Mouse (Mus musculus): ENCODE results near the gene Ddah2. TPM values are rescaled to one million over a fixed set of nuclear protein-coding genes. Genes with fewer than 3 reads are reported as not detected.

Gene Ddah2
- polyA plus RNA-seq, 1 experiment from 2014 or later, result 222 TPM

DNA sequence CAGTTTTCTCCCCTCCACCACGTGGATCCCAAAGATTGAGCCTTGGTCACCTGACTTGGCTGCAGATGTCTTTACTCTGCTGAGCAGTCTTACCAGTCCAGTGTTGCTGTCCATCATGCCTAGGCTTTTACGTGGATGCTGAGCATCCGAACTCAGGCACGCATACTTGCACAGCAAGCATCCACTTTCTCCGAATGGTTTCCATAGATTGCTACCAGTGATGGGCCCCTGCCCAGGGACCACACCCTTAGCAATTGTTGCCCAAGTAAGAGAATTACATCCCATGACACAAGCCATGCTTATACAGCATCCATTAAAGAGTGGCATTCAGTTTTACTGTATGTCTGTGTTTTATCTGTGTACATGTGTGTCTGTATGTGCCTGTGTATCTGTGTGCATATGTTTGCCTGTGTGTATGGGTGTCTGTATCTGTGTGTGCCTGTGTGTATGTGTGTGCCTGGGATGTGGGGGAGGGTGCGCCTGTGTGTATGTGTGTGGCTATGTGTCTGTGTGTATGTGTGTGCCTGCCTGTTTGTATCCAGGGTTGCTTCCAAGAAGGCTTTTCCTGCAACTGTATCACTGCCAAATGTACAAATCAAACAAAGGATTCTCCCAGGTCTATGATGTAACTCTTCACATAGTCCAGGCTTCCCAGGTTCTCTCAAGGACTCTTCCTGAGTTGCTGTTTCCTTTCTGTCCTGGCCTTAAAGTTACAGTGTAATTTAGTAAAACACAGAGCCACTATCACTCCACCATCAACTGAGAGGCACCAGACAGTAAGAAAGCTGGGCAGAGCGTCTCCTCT lies 2.9 kb upstream of the Ddah2 start:
- ATAC-seq (ENCODE audit: insufficient number of reproducible peaks, insufficient read depth, low FRiP score, low read depth), result no peak
- Histone ChIP-seq H3K27me3 (ENCODE audit: control insufficient read depth, insufficient read depth, low read length) (no peaks in the 10 kb centered on the region), H3K9me3 (ENCODE audit: control insufficient read depth, low read length) (no peaks in the 10 kb centered on the region), H3K9ac (ENCODE audit: low read length) (no peak overlapping the region), H3K27ac (replicated peaks in 1 of 2; ENCODE audit: control insufficient read depth in 1 of 2, insufficient read depth in 1 of 2, low read depth in 2 of 2, low read length in 2 of 2) (0 out of 4 replicates have a peak overlapping the region, but pooled peaks of 1 of the 2 experiments have one; percentile 19), H3K4me2 (ENCODE audit: low read length) (no peak overlapping the region), H3K36me3 (ENCODE audit: control insufficient read depth, insufficient read depth, low read length) (peaks cover 71% of the 10 kb centered on the region), H3K4me3 (ENCODE audit: control insufficient read depth in 1 of 2, insufficient read depth in 1 of 2, low read depth in 1 of 2, low read length in 2 of 2) (no peak overlapping the region), H3K4me1 (ENCODE audit: control insufficient read depth in 2 of 2, insufficient read depth in 2 of 2, low read length in 2 of 2) (peaks cover 13 to 25% of the 10 kb centered on the region in 2 experiments)
- 89% methylated on average over 7 of the region's 7 CpGs for WGBS

- 70% methylated on average over 3 of the region's 3 CpGs for WGBS
- peaks cover 83% of the 10 kb centered on the region for H3K36me3 ChIP-seq (ENCODE audit: control insufficient read depth, insufficient read depth, low read length)
Observed at GRCm38 (mm10) chr17:35057090-35057489, 1.7 kb upstream of the Ddah2 start.

DNA sequence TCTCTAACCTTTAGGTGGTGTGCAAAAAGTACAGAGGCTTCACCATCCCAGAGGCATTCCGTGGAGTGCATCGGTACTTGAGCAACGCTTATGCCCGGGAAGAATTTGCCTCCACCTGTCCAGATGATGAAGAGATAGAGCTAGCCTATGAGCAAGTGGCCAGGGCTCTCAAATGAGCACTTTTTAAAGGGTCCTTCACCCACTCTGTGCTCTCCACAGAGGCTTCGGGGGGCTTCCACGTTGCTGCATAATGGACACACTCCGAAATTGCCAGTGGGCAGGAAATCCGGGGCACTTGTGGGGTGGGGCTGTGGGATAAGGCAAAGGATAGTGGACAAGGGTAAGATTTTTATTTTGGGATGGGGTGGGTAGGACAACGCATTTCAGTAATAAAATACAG lies 519 bp upstream of the Ddah2 start:
- Histone ChIP-seq H3K36me3 (ENCODE audit: control insufficient read depth, insufficient read depth, low read length) (peaks cover 77% of the 10 kb centered on the region), H3K4me2 (ENCODE audit: low read length) (peak overlapping the region; percentile 93; the same call in 1 of the 2 replicates), H3K4me1 (ENCODE audit: control insufficient read depth in 2 of 2, insufficient read depth in 2 of 2, low read length in 2 of 2) (peaks cover 4 to 14% of the 10 kb centered on the region in 2 experiments), H3K9me3 (ENCODE audit: control insufficient read depth, low read length) (no peaks in the 10 kb centered on the region), H3K4me3 (ENCODE audit: control insufficient read depth in 1 of 2, insufficient read depth in 1 of 2, low read depth in 1 of 2, low read length in 2 of 2) (peak overlapping the region in 1 of 2 experiments; percentile 66; a peak in 2 of 4 replicates), H3K27me3 (ENCODE audit: control insufficient read depth, insufficient read depth, low read length) (no peaks in the 10 kb centered on the region), H3K9ac (ENCODE audit: low read length) (no peak overlapping the region; the same call in 1 of the 2 replicates), H3K27ac (replicated peaks in 1 of 2; ENCODE audit: control insufficient read depth in 1 of 2, insufficient read depth in 1 of 2, low read depth in 2 of 2, low read length in 2 of 2) (peak overlapping the region; percentile 46 to 94; a peak in 3 of 4 replicates)
- 47% methylated on average over 9 of the region's 9 CpGs for WGBS
- ATAC-seq (ENCODE audit: insufficient number of reproducible peaks, insufficient read depth, low FRiP score, low read depth), result no peak

More at GRCm38 (mm10) chr17:35057090-35057489, 1.7 kb upstream of the Ddah2 start:
- H3K4me2 ChIP-seq (ENCODE audit: low read length), result no peak overlapping the region
- ATAC-seq (ENCODE audit: insufficient number of reproducible peaks, insufficient read depth, low FRiP score, low read depth), result no peak
- no peak overlapping the region for H3K27ac ChIP-seq (replicated peaks in 1 of 2; ENCODE audit: control insufficient read depth in 1 of 2, insufficient read depth in 1 of 2, low read depth in 2 of 2, low read length in 2 of 2)
- no peaks in the 10 kb centered on the region for H3K27me3 ChIP-seq (ENCODE audit: control insufficient read depth, insufficient read depth, low read length)
- H3K9ac ChIP-seq (ENCODE audit: low read length), result no peak overlapping the region
- peaks cover 12 to 24% of the 10 kb centered on the region in 2 experiments for H3K4me1 ChIP-seq (ENCODE audit: control insufficient read depth in 2 of 2, insufficient read depth in 2 of 2, low read length in 2 of 2)
- H3K4me3 ChIP-seq (ENCODE audit: control insufficient read depth in 1 of 2, insufficient read depth in 1 of 2, low read depth in 1 of 2, low read length in 2 of 2), result no peak overlapping the region
- H3K9me3 ChIP-seq (ENCODE audit: control insufficient read depth, low read length), result no peaks in the 10 kb centered on the region

DNA sequence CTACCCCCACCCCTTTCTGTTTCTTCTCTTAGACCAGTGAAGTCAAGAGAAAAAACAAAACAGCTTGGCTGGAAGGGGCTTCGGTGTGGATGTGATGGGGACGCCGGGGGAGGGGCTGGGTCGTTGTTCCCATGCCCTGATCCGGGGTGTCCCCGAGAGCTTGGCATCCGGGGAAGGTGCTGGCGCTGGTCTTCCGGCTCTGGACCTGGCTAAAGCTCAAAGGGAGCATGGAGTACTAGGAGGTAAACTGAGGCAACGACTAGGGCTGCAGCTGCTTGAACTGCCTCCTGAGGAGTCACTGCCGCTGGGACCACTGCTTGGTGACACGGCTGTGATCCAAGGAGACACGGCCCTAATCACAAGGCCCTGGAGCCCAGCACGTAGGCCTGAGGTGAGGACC lies 1.2 kb downstream of the Ddah2 start:
- 38% methylated on average over 14 of the region's 14 CpGs for WGBS
- peak overlapping the region in 1 of 2 experiments; percentile 94; a peak in 2 of 4 replicates for H3K27ac ChIP-seq (replicated peaks in 1 of 2; ENCODE audit: control insufficient read depth in 1 of 2, insufficient read depth in 1 of 2, low read depth in 2 of 2, low read length in 2 of 2)

GRCm38 (mm10) chr17:35060737-35061297 lies 2.0 kb downstream of the Ddah2 start:
- Histone ChIP-seq H3K27ac (replicated peaks in 1 of 2; ENCODE audit: control insufficient read depth in 1 of 2, insufficient read depth in 1 of 2, low read depth in 2 of 2, low read length in 2 of 2) (no peak overlapping the region), H3K4me2 (ENCODE audit: low read length) (peak overlapping the region; percentile 93), H3K27me3 (ENCODE audit: control insufficient read depth, insufficient read depth, low read length) (peaks cover 16% of the 10 kb centered on the region; the same call in 1 of the 2 replicates), H3K4me3 (ENCODE audit: control insufficient read depth in 1 of 2, insufficient read depth in 1 of 2, low read depth in 1 of 2, low read length in 2 of 2) (peak overlapping the region; percentile 66 to 94), H3K4me1 (ENCODE audit: control insufficient read depth in 2 of 2, insufficient read depth in 2 of 2, low read length in 2 of 2) (peaks cover 10 to 22% of the 10 kb centered on the region in 2 experiments), H3K9ac (ENCODE audit: low read length) (peak overlapping the region; percentile 91; the same call in 1 of the 2 replicates), H3K9me3 (ENCODE audit: control insufficient read depth, low read length) (no peaks in the 10 kb centered on the region), H3K36me3 (ENCODE audit: control insufficient read depth, insufficient read depth, low read length) (peaks cover 53% of the 10 kb centered on the region)
- no peak for ATAC-seq (ENCODE audit: insufficient number of reproducible peaks, insufficient read depth, low FRiP score, low read depth)
- WGBS, result 71% methylated on average over 22 of the region's 22 CpGs

More for the DNA sequence above, 1.2 kb downstream of the Ddah2 start:
- ATAC-seq (ENCODE audit: insufficient number of reproducible peaks, insufficient read depth, low FRiP score, low read depth), result no peak
- Histone ChIP-seq H3K36me3 (ENCODE audit: control insufficient read depth, insufficient read depth, low read length) (peaks cover 61% of the 10 kb centered on the region), H3K27me3 (ENCODE audit: control insufficient read depth, insufficient read depth, low read length) (peaks cover 13% of the 10 kb centered on the region; the same call in 1 of the 2 replicates), H3K4me3 (ENCODE audit: control insufficient read depth in 1 of 2, insufficient read depth in 1 of 2, low read depth in 1 of 2, low read length in 2 of 2) (peak overlapping the region; percentile 66 to 94), H3K4me1 (ENCODE audit: control insufficient read depth in 2 of 2, insufficient read depth in 2 of 2, low read length in 2 of 2) (peaks cover 9 to 15% of the 10 kb centered on the region in 2 experiments), H3K4me2 (ENCODE audit: low read length) (peak overlapping the region; percentile 93), H3K9ac (ENCODE audit: low read length) (peak overlapping the region; percentile 91), H3K9me3 (ENCODE audit: control insufficient read depth, low read length) (no peaks in the 10 kb centered on the region)

DNA sequence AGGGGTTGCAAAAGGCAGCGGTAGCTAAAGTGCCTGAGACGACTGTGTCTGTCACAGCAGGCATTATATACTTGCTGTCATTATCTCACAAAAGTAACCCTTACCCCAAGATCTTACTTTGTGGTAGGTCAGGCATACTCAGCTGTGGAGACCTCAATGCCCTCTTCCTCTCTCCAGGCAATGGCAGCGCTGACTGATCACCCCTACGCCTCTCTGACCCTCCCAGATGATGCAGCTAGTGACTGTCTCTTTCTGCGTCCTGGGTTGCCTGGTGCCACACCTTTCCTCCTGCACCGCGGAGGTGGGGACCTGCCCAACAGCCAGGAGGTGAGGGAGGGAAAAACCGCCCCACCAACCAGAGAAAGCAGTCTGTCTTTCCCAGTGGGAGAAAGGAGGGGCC lies 2.5 kb downstream of the Ddah2 start:
- H3K9me3 ChIP-seq (ENCODE audit: control insufficient read depth, low read length), result no peaks in the 10 kb centered on the region
- H3K27ac ChIP-seq (replicated peaks in 1 of 2; ENCODE audit: control insufficient read depth in 1 of 2, insufficient read depth in 1 of 2, low read depth in 2 of 2, low read length in 2 of 2), result no peak overlapping the region
- H3K4me1 ChIP-seq (ENCODE audit: control insufficient read depth in 2 of 2, insufficient read depth in 2 of 2, low read length in 2 of 2), result peaks cover 10 to 22% of the 10 kb centered on the region in 2 experiments
- no peak overlapping the region for H3K9ac ChIP-seq (ENCODE audit: low read length)
- peaks cover 19% of the 10 kb centered on the region for H3K27me3 ChIP-seq (ENCODE audit: control insufficient read depth, insufficient read depth, low read length)
- H3K4me2 ChIP-seq (ENCODE audit: low read length), result no peak overlapping the region
- H3K36me3 ChIP-seq (ENCODE audit: control insufficient read depth, insufficient read depth, low read length), result peaks cover 48% of the 10 kb centered on the region
- no peak overlapping the region for H3K4me3 ChIP-seq (ENCODE audit: control insufficient read depth in 1 of 2, insufficient read depth in 1 of 2, low read depth in 1 of 2, low read length in 2 of 2)
- WGBS, result 88% methylated on average over 8 of the region's 8 CpGs
- no peak for ATAC-seq (ENCODE audit: insufficient number of reproducible peaks, insufficient read depth, low FRiP score, low read depth)

DNA sequence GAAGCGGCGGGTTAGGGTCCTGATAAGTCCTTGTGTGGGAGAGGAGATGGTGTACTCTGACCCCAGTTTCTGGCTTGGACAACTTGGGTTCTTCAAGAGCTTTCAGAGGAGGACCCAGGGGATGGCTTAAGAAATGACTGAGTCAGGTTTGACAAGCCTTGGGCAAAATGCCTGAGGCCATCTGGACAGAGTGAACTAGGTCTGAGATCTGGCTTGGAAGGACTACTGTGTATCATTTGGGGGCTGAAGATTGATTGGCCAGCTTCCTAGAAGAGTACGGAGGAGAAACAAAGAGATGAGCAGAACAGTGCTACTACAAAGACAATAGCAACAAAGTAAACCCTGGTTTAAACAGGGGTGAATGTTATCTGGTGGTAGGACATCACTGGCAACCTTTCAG lies 4.6 kb downstream of the Ddah2 start:
- H3K36me3 ChIP-seq (ENCODE audit: control insufficient read depth, insufficient read depth, low read length), result peaks cover 27% of the 10 kb centered on the region
- no peak overlapping the region for H3K4me2 ChIP-seq (ENCODE audit: low read length)
- no peak overlapping the region for H3K27ac ChIP-seq (replicated peaks in 1 of 2; ENCODE audit: control insufficient read depth in 1 of 2, insufficient read depth in 1 of 2, low read depth in 2 of 2, low read length in 2 of 2)
- H3K27me3 ChIP-seq (ENCODE audit: control insufficient read depth, insufficient read depth, low read length), result peaks cover 33% of the 10 kb centered on the region
- no peak overlapping the region for H3K4me3 ChIP-seq (ENCODE audit: control insufficient read depth in 1 of 2, insufficient read depth in 1 of 2, low read depth in 1 of 2, low read length in 2 of 2)
- ATAC-seq (ENCODE audit: insufficient number of reproducible peaks, insufficient read depth, low FRiP score, low read depth), result no peak
- WGBS, result 85% methylated on average over 3 of the region's 3 CpGs
- H3K9ac ChIP-seq (ENCODE audit: low read length), result no peak overlapping the region
- no peaks in the 10 kb centered on the region for H3K9me3 ChIP-seq (ENCODE audit: control insufficient read depth, low read length)
- H3K4me1 ChIP-seq (ENCODE audit: control insufficient read depth in 2 of 2, insufficient read depth in 2 of 2, low read length in 2 of 2), result peaks cover 10 to 19% of the 10 kb centered on the region in 2 experiments
